Mouse (Mus musculus): ENCODE measurements at regions not wholly inside any gene's neighbourhood (a gene's known extent, or its start where the extent isn't known, plus 50 kb on each side); places are given as distances from the start of the nearest gene placed in this dataset.

GRCm38 (mm10) chr12:29297984-29298383 lies 230.2 kb upstream of the Myt1l start:
- TF ChIP-seq POLR2A (IDR thresholded peaks at IDR 0.05; ENCODE audit: low read depth, low read length) (no peak), CTCF (conservative IDR thresholded peaks at IDR 0.05; ENCODE audit: insufficient read depth, insufficient read length, low read depth, low read length) (no peak)

All from kidney, adult 2 months (tissue).